Mouse (Mus musculus) forebrain, embryonic 11.5 days (tissue): ENCODE results near the gene Etv2. TPM values are rescaled to one million over a fixed set of nuclear protein-coding genes. Genes with fewer than 3 reads are reported as not detected.
A peak's percentile ranks its signal among the peaks of the same experiment; 100 is the strongest.

Experiments used
- ATAC-seq: fragments of 200-750 bp; cut with Nextera tagmentation; replicated peaks from 2 replicates; pipeline ENCODE4 v1.8.0; 2017; ENCODE audit warnings: moderate TSS enrichment; ENCODE audit not compliant: low FRiP score
- DNase-seq: peaks from one replicate; pipeline ENCODE4 v3.0.0-alpha.2; 2017; ENCODE audit warnings: low spot score
- H3K27ac ChIP-seq: fragments of 300-500 bp; sonication (generic); 2 replicates; pipeline ENCODE4 v1.5.1; 2014; ENCODE audit warnings: low read depth, low read length
- H3K27me3 ChIP-seq: fragments of 300-500 bp; sonication (generic); 2 replicates; pipeline ENCODE4 v1.6.1; 2014; ENCODE audit warnings: mild to moderate bottlenecking, low read length, mixed read lengths; ENCODE audit not compliant: control insufficient read depth, insufficient read depth
- H3K36me3 ChIP-seq: fragments of 300-500 bp; sonication (generic); 2 replicates; pipeline ENCODE4 v1.6.1; 2014; ENCODE audit warnings: mild to moderate bottlenecking, low read length, moderate library complexity, mixed read lengths; ENCODE audit not compliant: control insufficient read depth, insufficient read depth
- H3K4me1 ChIP-seq: fragments of 300-500 bp; sonication (generic); replicated peaks from 2 replicates; pipeline ENCODE4 v1.6.1; 2014; ENCODE audit warnings: low read length, mixed read lengths; ENCODE audit not compliant: control insufficient read depth, insufficient read depth
- H3K4me2 ChIP-seq: fragments of 300-500 bp; sonication (generic); 2 replicates; pipeline ENCODE4 v1.6.1; 2014; ENCODE audit warnings: low read depth, mild to moderate bottlenecking, low read length, moderate library complexity, mixed read lengths; ENCODE audit not compliant: severe bottlenecking
- H3K4me3 ChIP-seq: fragments of 300-500 bp; sonication (generic); 2 replicates; pipeline ENCODE4 v1.5.1; 2014; ENCODE audit warnings: low read depth, low read length
- H3K9ac ChIP-seq: fragments of 300-500 bp; sonication (generic); 2 replicates; pipeline ENCODE4 v1.6.1; 2014; ENCODE audit warnings: low read length
- H3K9me3 ChIP-seq: fragments of 300-500 bp; sonication (generic); 2 replicates; pipeline ENCODE4 v1.6.1; 2016; ENCODE audit warnings: low read length, mixed read lengths; ENCODE audit not compliant: control insufficient read depth
- WGBS: fragments of 180-500 bp; shearing (Covaris S2); extraction: QIAGEN DNeasy Blood & Tissue Kit; methylation state at CpG from one replicate; pipeline ENCODE4 v1.1.7; 2014; 5-methylcytosine and 5-hydroxymethylcytosine counted together
- polyA plus RNA-seq: library from polyadenylated mRNA; unstranded; fragments of >200 nt; fragmentation: Nextera tagmentation; extraction: Ambion mirVana; gene quantifications from 2 replicates; pipeline ENCODE4 v1.2.1, GENCODE M21; 2014

Etv2 gene
- polyA plus RNA-seq, 1 experiment from 2014 or later = not detected

GRCm38 (mm10) chr7:30607706-30608309 is 27.8 kb downstream of the Etv2 start:
- Histone ChIP-seq H3K36me3 (no peaks in the 10 kb centered on the region), H3K27ac (no peak overlapping the region), H3K4me1 (no peaks in the 10 kb centered on the region), H3K27me3 (no peaks in the 10 kb centered on the region), H3K9ac (no peak overlapping the region), H3K4me2 (no peak overlapping the region), H3K9me3 (no peaks in the 10 kb centered on the region), H3K4me3 (no peak overlapping the region)
- ATAC-seq (peak; percentile 56), DNase-seq (peak; percentile 78)
- 32% methylated on average over 8 of the region's 8 CpGs for WGBS

- no peaks in the 10 kb centered on the region for H3K4me1 ChIP-seq
- no peak overlapping the region for H3K9ac ChIP-seq
- H3K27me3 ChIP-seq = no peaks in the 10 kb centered on the region
- H3K27ac ChIP-seq = no peak overlapping the region
- no peak for ATAC-seq
- no peak overlapping the region for H3K4me2 ChIP-seq
- no peak overlapping the region for H3K4me3 ChIP-seq
- H3K36me3 ChIP-seq = no peaks in the 10 kb centered on the region
- WGBS = 89% methylated on average over 8 of the region's 8 CpGs
- no peaks in the 10 kb centered on the region for H3K9me3 ChIP-seq
- no peak for DNase-seq
Measured at GRCm38 (mm10) chr7:30604944-30605343, 30.7 kb downstream of the Etv2 start.

GRCm38 (mm10) chr7:30604424-30604823 is 31.2 kb downstream of the Etv2 start:
- no peak overlapping the region for H3K27ac ChIP-seq
- H3K4me1 ChIP-seq = no peaks in the 10 kb centered on the region
- DNase-seq (no peak), ATAC-seq (no peak)
- H3K27me3 ChIP-seq = no peaks in the 10 kb centered on the region
- 71% methylated on average over 8 of the region's 8 CpGs for WGBS
- no peak overlapping the region for H3K4me3 ChIP-seq
- no peak overlapping the region for H3K4me2 ChIP-seq
- no peak overlapping the region for H3K9ac ChIP-seq
- no peaks in the 10 kb centered on the region for H3K9me3 ChIP-seq
- no peaks in the 10 kb centered on the region for H3K36me3 ChIP-seq

GRCm38 (mm10) chr7:30602583-30602982 is 33.1 kb downstream of the Etv2 start:
- H3K27me3 ChIP-seq = no peaks in the 10 kb centered on the region
- no peaks in the 10 kb centered on the region for H3K9me3 ChIP-seq
- no peak overlapping the region for H3K4me2 ChIP-seq
- H3K4me1 ChIP-seq = no peaks in the 10 kb centered on the region
- H3K27ac ChIP-seq = no peak overlapping the region
- H3K9ac ChIP-seq = no peak overlapping the region
- H3K4me3 ChIP-seq = no peak overlapping the region
- ATAC-seq (no peak), DNase-seq (no peak)
- no peaks in the 10 kb centered on the region for H3K36me3 ChIP-seq
- 72% methylated on average over 3 of the region's 3 CpGs for WGBS

GRCm38 (mm10) chr7:30600651-30601050 is 35.0 kb downstream of the Etv2 start:
- 76% methylated on average over 7 of the region's 7 CpGs for WGBS
- no peaks in the 10 kb centered on the region for H3K36me3 ChIP-seq
- DNase-seq (no peak), ATAC-seq (no peak)
- H3K9me3 ChIP-seq = no peaks in the 10 kb centered on the region
- H3K4me1 ChIP-seq = no peaks in the 10 kb centered on the region
- H3K4me3 ChIP-seq = no peak overlapping the region
- H3K9ac ChIP-seq = no peak overlapping the region
- H3K4me2 ChIP-seq = no peak overlapping the region
- no peak overlapping the region for H3K27ac ChIP-seq
- no peaks in the 10 kb centered on the region for H3K27me3 ChIP-seq

- H3K36me3 ChIP-seq = no peaks in the 10 kb centered on the region
- H3K4me2 ChIP-seq = peak overlapping the region; percentile 26; the same call in 1 of the 2 replicates
- DNase-seq = peak; percentile 92
- WGBS = 3% methylated on average over 16 of the region's 16 CpGs
- H3K27me3 ChIP-seq = no peaks in the 10 kb centered on the region
- H3K9ac ChIP-seq = no peak overlapping the region
- no peaks in the 10 kb centered on the region for H3K9me3 ChIP-seq
- H3K4me3 ChIP-seq = no peak overlapping the region
- ATAC-seq = peak; percentile 98
- H3K27ac ChIP-seq = no peak overlapping the region
- no peaks in the 10 kb centered on the region for H3K4me1 ChIP-seq
Measured at GRCm38 (mm10) chr7:30599933-30600353, 35.7 kb downstream of the Etv2 start.

- no peak for ATAC-seq
- no peak within 1 kb of the TSS for H3K27ac ChIP-seq
- H3K27me3 ChIP-seq = no peaks in the 10 kb centered on the region
- 93% methylated on average over 12 of the region's 12 CpGs for WGBS
- no peak within 1 kb of the TSS for H3K4me3 ChIP-seq
- no peaks in the 10 kb centered on the region for H3K9me3 ChIP-seq
- peak within 1 kb of the TSS; percentile 26; the same call in 1 of the 2 replicates for H3K4me2 ChIP-seq
- no peaks in the 10 kb centered on the region for H3K36me3 ChIP-seq
- no peak within 1 kb of the TSS for H3K9ac ChIP-seq
- DNase-seq = no peak
- H3K4me1 ChIP-seq = no peaks in the 10 kb centered on the region
Measured at GRCm38 (mm10) chr7:30598786-30599185, 36.9 kb downstream of the Etv2 start, which contains the start of gene Zbtb32. Gene Zbtb32, minus strand, starts transcription at chr7:30598909.

GRCm38 (mm10) chr7:30596811-30597210 is 38.8 kb downstream of the Etv2 start:
- Histone ChIP-seq H3K4me3 (no peak overlapping the region), H3K9ac (no peak overlapping the region), H3K27me3 (no peaks in the 10 kb centered on the region), H3K27ac (no peak overlapping the region), H3K36me3 (no peaks in the 10 kb centered on the region), H3K4me2 (no peak overlapping the region), H3K9me3 (no peaks in the 10 kb centered on the region), H3K4me1 (no peaks in the 10 kb centered on the region)
- 75% methylated on average over 5 of the region's 5 CpGs for WGBS
- no peak for ATAC-seq
- DNase-seq = no peak

GRCm38 (mm10) chr7:30596093-30596492 is 39.6 kb downstream of the Etv2 start:
- Histone ChIP-seq H3K9me3 (no peaks in the 10 kb centered on the region), H3K4me3 (no peak overlapping the region), H3K4me2 (no peak overlapping the region), H3K4me1 (no peaks in the 10 kb centered on the region), H3K27me3 (no peaks in the 10 kb centered on the region), H3K36me3 (no peaks in the 10 kb centered on the region), H3K27ac (no peak overlapping the region), H3K9ac (no peak overlapping the region; the same call in 1 of the 2 replicates)
- no peak for ATAC-seq
- 86% methylated on average over 5 of the region's 5 CpGs for WGBS
- DNase-seq = no peak
